Mouse (Mus musculus) NIH3T3 (cell line): ENCODE results near the gene Slc39a13.

Experiments used
- DNase-seq: peaks from one replicate; pipeline ENCODE4 v3.0.0-alpha.2; 2012; ENCODE audit warnings: low read depth

Slc39a13 gene

DNA sequence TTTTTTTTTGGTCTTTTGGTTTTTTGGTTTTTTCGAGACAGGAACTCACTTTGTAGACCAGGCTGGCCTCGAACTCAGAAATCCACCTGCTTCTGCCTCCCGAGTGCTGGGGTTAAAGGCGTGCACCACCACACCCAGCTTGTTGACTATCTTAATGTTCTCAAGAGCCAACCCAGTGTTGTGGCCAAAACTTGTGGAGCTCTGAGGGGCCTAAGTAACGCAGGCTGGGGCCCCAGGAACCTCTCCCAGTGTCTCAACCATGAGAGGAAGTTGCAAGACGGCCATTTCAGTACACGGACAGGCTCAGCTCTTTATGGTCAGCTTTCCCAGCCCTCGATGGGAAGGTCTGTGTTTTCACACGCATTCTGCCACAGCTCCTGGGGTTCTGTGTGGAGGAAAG, 18.8 kb upstream of the Slc39a13 start:
- no peak for DNase-seq

DNA sequence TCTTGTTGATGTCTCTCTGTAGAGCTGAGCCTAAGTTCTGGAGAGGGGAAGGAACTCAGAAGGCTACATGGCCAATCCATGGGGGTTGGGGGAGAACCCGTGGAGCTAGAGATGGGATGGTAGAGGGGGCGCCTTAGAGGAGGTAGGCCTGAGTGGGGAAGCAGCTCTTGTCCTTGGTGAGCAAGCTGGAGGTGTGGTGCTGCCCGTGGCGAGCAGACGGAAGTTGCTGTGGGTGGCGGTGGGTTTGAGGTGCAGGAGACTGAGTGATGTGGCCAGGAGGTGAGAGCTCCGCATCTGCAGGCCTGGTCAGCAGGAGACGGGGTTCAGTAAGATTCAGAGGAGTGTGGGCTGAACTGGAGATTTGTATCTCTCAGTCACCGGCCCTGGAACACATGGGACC, 17.2 kb upstream of the Slc39a13 start:
- no peak for DNase-seq

DNA sequence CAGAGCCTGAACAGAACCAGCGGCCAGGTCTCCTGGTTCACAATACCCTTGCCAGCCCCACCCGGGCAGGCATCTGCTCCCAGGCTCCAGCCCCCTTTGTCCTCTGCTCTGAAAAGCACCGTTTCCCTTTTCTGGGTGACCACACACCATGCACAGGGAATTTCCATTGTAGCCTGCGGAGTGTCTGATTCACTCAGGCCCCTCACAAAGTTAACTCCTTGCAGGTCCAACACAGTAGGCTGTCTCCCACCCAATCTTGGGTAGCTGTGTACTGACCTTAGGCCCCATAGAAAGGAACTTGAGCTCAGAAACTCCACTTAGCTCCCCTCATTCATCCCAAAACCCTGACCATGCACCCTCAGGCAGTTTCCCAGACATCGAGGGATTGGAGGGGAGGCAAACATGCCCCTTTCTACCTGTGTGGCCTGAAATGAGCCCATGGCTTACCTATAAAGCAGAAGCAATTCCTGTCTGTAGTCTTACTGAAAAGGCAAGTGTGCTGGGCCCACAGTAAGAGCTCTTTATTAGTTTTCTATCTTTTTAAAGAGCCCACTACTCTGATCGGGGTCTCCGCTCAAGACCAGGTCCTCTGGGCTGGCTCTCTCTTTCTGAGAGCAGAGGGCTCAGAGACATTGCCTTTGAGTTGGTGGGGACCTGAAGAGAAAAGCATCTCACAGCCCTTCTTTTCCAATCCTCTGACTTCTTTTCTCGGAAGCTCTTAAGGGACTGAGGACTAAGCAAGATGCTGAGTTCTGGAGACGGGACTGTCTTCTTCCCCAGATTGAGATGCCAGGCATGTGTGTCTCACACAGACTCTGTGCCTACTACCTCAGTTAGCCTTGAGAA, 16.4 kb upstream of the Slc39a13 start:
- no peak for DNase-seq

DNA sequence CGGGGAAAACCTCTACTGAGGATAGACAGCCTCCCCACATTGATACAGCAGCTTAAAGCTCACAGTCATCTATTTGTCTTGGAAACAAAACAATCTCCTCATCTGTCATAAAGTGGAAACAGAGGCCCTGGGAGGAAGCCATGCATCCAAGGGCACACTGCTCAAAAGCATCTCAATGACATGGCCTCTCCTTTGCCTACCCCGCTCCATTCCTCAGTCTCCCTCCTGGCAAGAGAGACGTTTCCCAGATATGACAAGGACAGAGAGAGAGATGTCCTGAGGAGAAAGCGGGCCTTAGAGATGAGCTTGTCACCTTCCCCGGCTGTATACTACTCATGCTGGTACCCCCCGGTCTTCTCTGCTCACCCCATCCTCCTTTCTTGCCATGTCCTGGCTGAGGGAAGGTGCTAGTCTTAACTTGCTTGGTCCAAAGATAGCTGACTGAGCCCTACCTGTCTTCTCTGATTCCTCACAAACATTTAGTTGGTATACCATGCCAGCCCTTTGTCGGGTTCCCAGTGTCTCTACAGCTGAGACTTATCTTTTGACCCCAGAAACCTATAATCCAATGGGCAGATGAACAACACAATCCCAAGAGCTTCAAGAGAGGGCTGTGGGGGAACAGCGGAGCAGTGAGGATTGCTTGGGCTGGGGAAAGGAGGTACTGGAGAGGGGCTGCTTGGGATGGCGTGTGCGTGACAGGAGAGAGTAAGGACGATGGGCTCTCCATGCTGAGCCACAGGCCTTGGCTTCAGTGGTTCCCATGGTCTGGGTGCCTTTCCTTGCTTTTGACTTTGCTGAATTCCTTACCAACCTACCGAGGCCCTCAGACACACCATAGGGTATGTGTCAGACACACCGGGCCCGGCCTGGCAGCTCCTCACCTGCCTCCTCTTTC, 15.5 kb upstream of the Slc39a13 start:
- no peak for DNase-seq

DNA sequence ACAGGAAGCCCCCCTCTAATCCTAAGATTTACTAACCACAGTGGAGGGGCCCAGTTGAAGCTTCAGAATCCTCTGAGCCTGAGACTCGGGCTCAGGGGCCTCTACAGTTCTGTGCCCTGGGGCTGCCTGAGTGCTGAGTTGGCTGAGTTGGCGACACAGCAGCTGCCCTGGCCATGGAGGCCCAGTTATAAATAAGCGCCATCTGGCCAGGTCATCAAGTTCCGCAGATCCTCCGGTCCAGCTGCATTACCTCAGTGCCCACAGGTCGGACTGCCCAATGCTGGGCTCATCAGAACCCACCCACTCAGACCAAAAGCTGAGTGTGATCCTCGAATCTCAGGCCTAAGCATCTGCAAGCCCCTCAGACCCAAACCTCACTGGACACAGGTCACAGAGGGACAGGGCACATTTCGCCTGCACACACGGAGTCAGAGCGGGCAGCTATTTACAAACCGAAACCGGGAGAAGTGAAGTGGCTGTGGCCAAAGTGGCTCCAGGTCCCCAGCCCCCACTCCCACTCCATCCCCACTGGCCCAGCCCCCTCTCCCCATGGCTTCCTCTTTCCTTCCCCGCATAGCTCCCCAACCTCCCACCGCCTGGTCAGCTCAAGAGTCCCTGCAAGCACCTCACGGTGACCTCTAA, 14.1 kb upstream of the Slc39a13 start:
- no peak for DNase-seq

DNA sequence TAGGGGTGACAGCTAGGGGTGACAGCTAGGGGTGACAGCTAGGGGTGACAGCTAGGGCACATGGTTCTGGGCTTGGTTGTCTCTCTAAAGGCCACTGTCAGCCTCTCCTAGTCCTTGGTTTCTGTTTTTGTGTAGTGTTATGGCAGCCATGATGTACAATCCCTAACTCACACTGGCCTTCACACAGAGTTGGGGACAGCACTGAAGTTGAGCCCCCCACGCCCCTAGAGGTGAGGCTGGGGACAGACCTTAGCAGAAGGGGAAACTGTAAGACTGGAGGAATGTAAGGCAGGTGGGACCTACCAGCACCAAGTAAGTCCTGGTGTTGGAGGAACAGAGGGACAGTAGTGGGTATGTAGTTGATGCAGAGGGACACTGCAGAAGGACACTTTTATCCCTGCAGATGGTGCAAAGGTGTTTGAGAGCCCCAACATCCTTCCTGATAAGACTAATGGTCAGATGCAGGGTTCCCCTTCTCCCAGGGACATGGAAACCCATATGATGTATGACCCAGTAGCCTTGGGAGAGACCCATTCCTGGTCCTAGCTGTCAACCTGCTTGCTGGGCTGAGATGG, 13.2 kb upstream of the Slc39a13 start:
- DNase-seq: no peak

DNA sequence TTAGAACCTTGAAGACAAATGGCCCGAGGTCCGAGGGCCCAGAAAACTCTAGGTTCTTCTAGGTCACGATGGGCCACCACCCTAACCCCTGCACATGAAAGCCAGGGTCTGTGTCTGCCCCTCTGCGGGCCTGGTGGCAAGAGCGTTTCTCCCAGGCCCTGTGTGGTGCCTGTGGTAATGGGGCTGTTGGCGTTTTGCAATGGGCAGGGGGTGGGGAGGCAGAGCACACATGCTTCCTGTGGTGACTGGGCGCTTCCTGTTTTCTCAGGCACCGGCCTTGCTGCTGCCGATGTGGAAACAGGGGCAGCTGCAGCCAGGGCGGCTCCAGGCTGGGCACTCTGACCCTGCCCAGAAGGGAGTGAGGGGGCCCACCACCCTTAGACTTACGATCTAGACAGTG, 12.6 kb upstream of the Slc39a13 start:
- DNase-seq: no peak

DNA sequence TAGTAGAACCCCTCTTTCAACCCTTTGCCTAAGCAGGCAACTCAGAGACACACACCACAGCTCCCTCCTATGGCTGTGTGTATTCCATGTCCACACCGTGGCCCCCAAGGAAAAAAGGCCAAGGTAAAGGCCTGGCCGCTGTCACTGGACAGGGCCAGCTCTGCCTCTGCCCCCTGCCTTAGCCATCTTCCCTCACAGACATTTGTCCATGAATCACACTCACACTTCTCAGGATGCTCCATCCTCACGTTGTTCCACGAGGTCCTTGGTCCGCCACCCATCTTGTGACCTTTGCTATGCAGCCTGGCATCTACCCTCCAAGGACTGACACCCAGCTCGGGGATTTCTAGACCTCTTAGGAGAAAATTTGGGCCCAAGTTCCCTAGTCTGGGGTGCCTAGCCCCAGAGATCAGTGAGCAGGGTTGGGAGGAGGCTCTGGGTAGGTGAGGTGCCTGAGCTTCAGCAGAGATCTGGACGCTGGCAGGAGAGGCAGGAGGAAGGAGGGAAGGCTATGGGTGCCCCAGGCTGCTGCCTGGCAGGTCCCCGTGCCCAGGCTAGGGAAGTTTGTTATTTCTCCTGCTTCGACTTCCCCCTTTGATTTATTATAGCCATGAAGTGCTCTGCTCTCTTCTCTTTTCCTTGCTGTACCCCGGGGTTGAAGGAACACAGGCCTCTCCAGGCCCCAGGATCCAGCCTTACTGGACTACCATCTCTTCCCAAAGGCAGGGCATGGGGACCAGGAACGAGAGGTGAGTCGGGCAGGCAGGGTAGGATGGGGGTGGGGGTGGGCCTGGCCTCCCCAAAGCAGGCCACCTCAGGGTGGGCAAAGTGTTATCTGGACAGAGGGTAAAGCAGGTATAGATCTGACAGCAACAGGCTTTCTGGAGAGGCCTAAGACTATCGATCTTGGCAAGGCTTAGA, 11.8 kb upstream of the Slc39a13 start, which contains the start of gene Spi1:
Spi1 (plus strand) TSS at position 616 of the 921 bp plus-strand sequence.
- DNase-seq: no peak

DNA sequence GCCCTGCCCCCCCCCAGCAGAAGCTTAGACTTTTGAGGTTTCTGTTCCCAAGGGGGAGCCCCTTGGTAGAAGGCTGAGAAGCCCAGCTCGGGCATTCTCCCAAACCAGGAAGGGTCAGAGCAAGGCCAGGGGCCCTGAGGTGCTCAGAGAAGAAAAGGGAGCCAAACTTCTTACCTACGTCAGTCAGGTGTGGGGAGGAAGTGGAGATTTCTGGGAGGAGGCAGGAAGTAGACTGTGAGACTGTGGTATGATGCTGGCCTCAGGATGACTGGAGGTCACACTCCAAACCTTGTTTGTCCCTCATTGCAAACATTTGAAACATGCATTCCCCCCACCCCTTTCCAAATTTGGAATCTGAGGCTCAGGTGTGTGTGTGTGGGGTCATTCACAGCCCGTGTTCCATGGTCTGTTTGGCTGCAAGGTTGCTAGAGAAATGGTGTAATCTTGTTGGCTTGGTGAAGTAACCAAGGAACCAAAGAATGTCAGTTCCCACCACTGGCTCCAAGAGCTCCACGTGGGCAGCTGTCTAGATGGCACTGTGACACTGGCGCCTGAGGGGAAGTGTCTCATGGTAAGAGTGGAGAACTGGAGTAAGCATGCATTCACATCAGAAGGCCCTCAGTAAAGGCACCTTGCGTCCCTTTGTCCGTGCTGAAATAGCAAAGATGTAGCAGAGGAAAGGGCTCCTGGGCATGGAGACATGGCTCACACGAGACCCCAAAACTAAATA, 10.7 kb upstream of the Slc39a13 start:
- no peak for DNase-seq

DNA sequence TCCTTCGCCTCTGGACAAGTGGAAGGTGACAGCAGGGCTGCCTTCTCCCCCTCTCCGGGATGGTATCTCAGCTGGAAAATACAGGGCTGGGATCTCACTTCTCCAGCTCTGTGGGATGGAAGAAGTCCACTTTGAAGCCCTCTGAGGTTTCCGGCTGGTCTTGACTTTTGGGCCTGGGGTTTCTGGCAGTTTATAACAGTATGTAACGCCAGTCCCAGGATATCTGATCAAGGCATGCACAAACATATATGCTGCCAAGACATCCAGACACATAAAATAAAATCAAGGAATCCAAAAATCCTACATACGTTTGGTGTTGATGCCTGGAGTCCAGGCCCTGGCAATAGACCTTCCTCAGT, 8.8 kb upstream of the Slc39a13 start:
- DNase-seq: no peak

DNA sequence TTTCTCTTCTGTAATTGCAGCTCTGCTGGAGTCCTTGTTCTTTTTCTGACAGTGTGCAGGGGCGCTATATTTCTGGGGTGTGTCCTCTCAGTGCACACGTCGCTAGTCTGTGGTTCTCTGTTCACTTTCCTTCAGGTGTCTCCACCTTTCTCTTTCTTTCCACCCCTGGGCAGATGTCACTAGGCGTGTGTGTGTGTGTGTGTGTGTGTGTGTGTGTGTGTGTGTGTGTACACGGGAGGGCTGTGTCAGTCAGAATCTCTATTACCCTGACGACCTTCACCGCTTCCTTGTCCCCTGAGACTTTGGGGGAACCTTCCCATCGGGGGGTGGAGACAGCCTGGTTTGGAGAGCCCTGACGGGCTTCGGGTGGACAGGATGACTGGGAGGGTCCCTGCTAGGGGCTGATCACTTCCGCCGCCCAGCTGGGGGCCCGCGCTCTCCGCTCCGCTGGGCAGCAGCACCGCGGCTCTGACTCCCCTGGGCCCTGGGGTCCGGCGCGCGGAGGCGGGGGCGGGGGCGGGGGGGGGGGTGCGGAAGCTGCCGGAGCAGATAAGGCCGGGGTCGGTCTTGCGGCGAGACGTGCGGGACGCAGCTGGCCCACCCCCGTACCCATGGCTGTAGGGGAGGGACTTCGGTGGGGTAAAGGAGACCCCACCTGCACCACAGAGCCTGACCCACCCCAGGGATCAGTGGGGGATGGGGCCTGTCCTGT, 8.3 kb upstream of the Slc39a13 start:
- no peak for DNase-seq

DNA sequence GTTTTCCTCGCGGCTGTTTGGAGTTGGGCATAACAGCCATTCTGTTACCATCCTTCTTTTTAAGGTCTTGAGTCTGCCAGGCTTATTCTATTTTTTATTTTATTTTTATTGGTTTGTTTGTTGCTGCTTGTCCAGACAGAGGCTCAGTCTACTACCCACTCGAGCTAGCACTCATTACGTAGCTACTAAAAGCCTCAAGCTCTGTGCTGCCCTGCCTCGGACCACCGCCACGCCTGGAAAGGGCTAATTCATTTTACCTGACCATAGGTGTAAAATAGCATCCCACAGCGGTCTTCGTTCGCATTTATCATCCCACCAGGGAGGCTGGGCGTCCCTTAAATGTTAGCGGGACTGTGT, 7.7 kb upstream of the Slc39a13 start:
- DNase-seq: no peak

DNA sequence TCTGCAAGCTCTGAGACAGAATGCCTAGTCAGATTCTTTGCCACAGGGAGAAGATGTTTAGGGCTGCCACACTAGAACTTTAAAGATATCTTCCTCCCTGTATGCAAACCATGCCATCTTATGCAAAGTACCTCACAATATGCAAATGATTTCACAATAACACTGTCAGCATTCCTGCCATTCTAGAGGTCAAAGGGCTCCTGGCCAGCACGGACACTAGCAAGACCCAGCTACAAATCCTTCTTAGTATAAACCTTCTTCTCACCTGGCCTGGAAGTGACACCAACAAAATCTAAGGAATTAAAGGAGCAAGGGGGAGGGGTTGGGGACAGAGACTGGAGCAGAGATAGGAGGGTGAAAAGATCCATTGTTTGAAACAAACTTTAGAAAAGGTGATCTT, 1.9 kb upstream of the Slc39a13 start:
- no peak for DNase-seq

DNA sequence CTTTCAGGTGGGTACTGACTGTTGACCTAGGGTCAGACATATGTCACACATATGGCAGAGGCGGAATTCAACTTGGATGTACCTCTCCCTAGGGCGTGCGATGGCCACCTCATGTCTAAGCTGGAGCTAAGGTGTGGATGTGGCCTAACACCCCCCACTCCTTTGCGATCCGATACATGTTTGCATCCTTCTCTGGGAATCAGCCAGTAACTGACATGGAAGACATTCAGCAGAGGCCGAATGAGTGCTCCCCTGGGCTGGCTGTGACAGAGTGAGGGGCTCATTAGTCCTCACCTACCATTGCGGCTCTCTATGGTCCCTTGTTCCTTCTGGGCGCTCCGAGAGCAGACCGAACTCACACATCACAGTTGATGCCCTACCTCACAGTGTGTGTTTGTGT, 842 bp upstream of the Slc39a13 start:
- DNase-seq: no peak

DNA sequence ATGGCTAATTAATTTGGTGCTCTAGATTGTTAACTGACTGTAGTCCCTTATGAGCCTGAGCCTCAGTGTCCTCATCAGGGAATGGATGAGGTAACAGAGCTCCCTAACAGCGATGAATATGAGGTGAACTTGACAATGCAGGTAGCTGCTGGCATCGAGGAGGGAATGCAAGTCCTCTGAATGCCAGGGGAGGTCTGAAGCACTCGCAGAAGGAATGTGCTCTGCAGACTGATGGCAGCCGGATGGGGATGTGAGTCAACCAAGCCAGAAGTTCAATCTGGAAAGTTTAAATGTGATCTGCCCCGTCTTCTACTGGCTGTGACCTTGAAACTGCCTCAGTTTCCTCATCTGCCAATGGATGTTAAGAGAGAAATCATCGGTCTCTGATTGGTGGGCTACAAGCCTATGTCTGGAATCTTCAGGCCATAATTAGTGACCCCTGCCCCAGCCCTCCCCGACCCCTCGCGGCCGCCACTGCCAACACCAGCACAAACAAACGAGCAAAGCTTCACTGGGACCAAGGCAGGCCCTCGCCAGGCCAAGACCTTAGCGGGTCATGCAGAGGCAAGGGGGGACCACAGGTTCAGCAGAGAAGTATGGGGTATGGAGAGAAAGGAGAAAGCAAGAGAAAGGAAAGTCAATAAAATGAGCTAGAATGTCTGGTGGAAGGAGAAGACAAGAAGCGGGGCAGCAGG, 764 bp downstream of the Slc39a13 start:
- peak; percentile 62 for DNase-seq

DNA sequence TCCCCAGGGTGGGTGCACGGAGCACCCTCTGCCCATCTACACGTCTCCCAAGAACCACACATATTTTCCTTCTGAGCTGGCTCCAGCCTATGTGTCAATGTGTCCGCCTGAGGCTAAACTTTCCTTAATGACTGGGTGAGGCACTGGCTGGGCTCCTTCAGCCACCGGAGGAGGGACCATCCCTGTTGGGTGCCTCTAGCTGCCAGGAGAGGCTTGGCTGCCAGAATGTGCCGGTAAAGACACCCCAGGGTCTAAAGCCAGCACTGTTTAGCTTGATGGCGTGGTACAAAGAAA, 1.4 kb downstream of the Slc39a13 start:
- peak; percentile 81 for DNase-seq

DNA sequence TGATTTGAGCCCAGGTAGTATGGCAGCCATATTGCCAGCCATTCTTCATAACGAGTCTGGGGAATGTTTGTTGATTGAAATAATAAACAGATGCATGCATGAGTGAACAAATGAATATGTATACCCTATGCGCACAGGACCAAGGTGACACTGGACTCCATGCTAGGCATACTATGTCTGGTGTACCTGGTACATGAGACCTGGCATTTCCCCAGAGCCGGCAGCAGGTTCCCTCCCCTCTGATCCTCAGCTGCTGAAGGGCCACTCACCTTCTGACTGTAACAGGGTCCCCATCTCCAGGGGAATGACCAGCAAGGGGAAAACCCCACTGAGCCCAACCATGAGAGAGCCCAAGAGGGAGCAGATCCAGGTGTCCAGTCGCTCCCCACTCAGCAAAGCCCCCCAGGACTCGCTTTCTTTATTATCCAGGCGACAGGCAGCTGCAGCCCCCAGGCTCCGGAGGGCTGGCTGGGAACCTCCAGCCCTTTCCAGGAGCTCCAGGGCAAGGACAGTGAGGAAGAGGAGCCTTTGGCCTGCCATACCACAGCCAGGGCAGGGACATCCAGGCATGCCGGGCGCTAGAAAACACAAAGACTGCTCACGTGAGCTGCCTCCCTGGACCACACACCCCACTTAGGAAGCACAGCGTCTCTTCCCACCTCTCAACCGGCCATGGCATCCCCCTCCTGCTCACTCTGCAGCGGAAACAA, 1.9 kb downstream of the Slc39a13 start:
- no peak for DNase-seq

DNA sequence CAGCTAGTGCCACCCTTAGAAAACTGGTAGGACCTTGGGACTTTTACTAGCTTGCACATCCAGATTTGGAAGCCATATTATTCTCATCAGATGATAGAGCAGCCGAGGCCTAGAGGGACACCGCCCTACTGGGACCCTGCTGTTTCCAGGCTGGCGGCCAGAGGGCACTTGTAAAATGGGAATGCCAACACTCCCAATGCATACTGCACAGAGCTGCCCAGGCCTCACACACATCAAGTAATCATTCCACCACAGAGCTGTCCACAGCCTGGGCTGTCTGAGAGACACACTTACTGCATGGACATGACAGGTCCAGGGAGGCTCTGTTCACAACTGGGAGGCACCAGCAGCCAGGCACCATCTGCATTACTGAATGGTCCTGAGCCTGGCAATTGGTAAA, 3.8 kb downstream of the Slc39a13 start:
- DNase-seq: no peak

DNA sequence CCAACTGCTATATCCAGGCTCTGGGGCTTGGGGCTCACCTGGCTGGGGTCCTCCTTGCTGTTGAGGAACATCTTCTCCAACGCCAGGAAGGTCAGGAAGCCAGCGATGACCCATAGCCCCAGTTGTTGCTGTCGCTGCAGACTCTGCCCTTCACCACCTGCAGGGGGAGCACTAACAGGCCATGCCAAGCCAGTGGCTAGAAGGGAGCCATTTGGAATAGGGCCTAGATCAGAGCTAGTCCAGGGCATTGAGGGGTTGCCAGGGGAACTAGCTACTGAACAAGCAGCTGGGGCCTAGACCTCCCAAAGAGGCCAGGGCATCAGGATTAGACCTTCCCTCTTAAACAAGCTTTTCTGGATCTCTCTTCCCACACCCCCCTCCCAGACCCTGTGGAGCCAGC, 4.7 kb downstream of the Slc39a13 start:
- DNase-seq: peak; percentile 63
